Mouse (Mus musculus) heart, embryonic 10.5 days (tissue): ENCODE measurements around the gene Uevld. TPM values are rescaled to one million over a fixed set of nuclear protein-coding genes. Genes with fewer than 3 reads are reported as not detected.

ENCODE experiments used
- DNase-seq: peaks from one replicate; pipeline ENCODE4 v3.0.0-alpha.2; 2017; ENCODE audit warnings: low spot score
- H3K27ac ChIP-seq: fragments of 300-500 bp; sonication (generic); 2 replicates; pipeline ENCODE4 v1.5.1; 2016; ENCODE audit warnings: mild to moderate bottlenecking
- H3K27me3 ChIP-seq: fragments of 300-500 bp; sonication (generic); 2 replicates; pipeline ENCODE4 v1.6.1; 2016; ENCODE audit warnings: mild to moderate bottlenecking; ENCODE audit not compliant: poor library complexity, insufficient read depth, severe bottlenecking
- H3K36me3 ChIP-seq: fragments of 300-500 bp; sonication (generic); 2 replicates; pipeline ENCODE4 v1.6.1; 2016; ENCODE audit warnings: mild to moderate bottlenecking, moderate library complexity
- H3K4me1 ChIP-seq: fragments of 300-500 bp; sonication (generic); 2 replicates; pipeline ENCODE4 v1.6.1; 2016; ENCODE audit warnings: mild to moderate bottlenecking
- H3K4me3 ChIP-seq: fragments of 300-500 bp; sonication (generic); 2 replicates; pipeline ENCODE4 v1.5.1; 2016; ENCODE audit warnings: mild to moderate bottlenecking, moderate library complexity
- H3K9me3 ChIP-seq: fragments of 300-500 bp; sonication (generic); 2 replicates; pipeline ENCODE4 v1.6.1; 2016; ENCODE audit warnings: mild to moderate bottlenecking, moderate library complexity
- WGBS: fragments of 180-500 bp; shearing (Covaris S2); methylation state at CpG from one replicate; pipeline ENCODE4 v1.1.7; 2016; 5-methylcytosine and 5-hydroxymethylcytosine counted together
- polyA plus RNA-seq: library from polyadenylated mRNA; unstranded; fragments of >200 nt; fragmentation: Nextera tagmentation; extraction: Ambion mirVana; gene quantifications from 2 replicates; pipeline ENCODE4 v1.2.1, GENCODE M21; 2016

Gene Uevld
- 8.3 and 9.0 TPM in 2 replicates for polyA plus RNA-seq

GRCm38 (mm10) chr7:46957831-46958691 is at the start of gene Uevld:
Gene Uevld (minus strand): TSS chr7:46958527.
- no peaks in the 10 kb centered on the region for H3K9me3 ChIP-seq
- peaks cover 15% of the 10 kb centered on the region for H3K4me1 ChIP-seq
- H3K27ac ChIP-seq, result peak within 1 kb of the TSS; percentile 90

GRCm38 (mm10) chr7:47007818-47008167 is 49.5 kb upstream of the Uevld start:
- H3K36me3 ChIP-seq, result no peaks in the 10 kb centered on the region
- no peak for DNase-seq
- under 1% methylated on average over 25 of the region's 25 CpGs for WGBS
- no peaks in the 10 kb centered on the region for H3K9me3 ChIP-seq
- no peaks in the 10 kb centered on the region for H3K27me3 ChIP-seq
- peaks cover 25% of the 10 kb centered on the region for H3K4me1 ChIP-seq
- peak overlapping the region; percentile 94 for H3K27ac ChIP-seq
- H3K4me3 ChIP-seq, result peak overlapping the region; percentile 76

More at GRCm38 (mm10) chr7:46957831-46958691, at the start of gene Uevld:
- Histone ChIP-seq H3K36me3 (peaks cover 22% of the 10 kb centered on the region), H3K27me3 (peaks cover 3% of the 10 kb centered on the region; the same call in 1 of the 2 replicates), H3K4me3 (peak within 1 kb of the TSS; percentile 92)
- WGBS, result under 1% methylated on average over 51 of the region's 51 CpGs
- DNase-seq, result peak; percentile 99

GRCm38 (mm10) chr7:47007109-47007780 is 48.9 kb upstream of the Uevld start:
- no peaks in the 10 kb centered on the region for H3K27me3 ChIP-seq
- peak overlapping the region; percentile 76 for H3K4me3 ChIP-seq
- peaks cover 28% of the 10 kb centered on the region for H3K4me1 ChIP-seq
- no peaks in the 10 kb centered on the region for H3K9me3 ChIP-seq
- no peaks in the 10 kb centered on the region for H3K36me3 ChIP-seq
- DNase-seq, result no peak
- WGBS, result 26% methylated on average over 21 of the region's 21 CpGs
- peak overlapping the region; percentile 94 for H3K27ac ChIP-seq

- no peak for DNase-seq
- H3K27me3 ChIP-seq, result no peaks in the 10 kb centered on the region
- H3K4me1 ChIP-seq, result peaks cover 30% of the 10 kb centered on the region
- H3K36me3 ChIP-seq, result peaks cover 4% of the 10 kb centered on the region
- no peaks in the 10 kb centered on the region for H3K9me3 ChIP-seq
- no peak overlapping the region for H3K27ac ChIP-seq
- 43% methylated on average over 3 of the region's 3 CpGs for WGBS
- H3K4me3 ChIP-seq, result no peak overlapping the region
Observed at GRCm38 (mm10) chr7:47003411-47004115, 45.2 kb upstream of the Uevld start.

GRCm38 (mm10) chr7:47001900-47002275 is 43.6 kb upstream of the Uevld start:
- Histone ChIP-seq H3K36me3 (peaks cover 21% of the 10 kb centered on the region), H3K9me3 (no peaks in the 10 kb centered on the region), H3K27ac (no peak overlapping the region), H3K27me3 (no peaks in the 10 kb centered on the region), H3K4me1 (peaks cover 25% of the 10 kb centered on the region), H3K4me3 (no peak overlapping the region)
- DNase-seq, result no peak
- 64% methylated on average over 4 of the region's 4 CpGs for WGBS

GRCm38 (mm10) chr7:47001125-47001899 is 43.0 kb upstream of the Uevld start:
- no peak overlapping the region for H3K27ac ChIP-seq
- no peak for DNase-seq

GRCm38 (mm10) chr7:47000644-47000983 is 42.3 kb upstream of the Uevld start:
- H3K4me1 ChIP-seq, result peaks cover 21% of the 10 kb centered on the region
- 59% methylated on average over 3 of the region's 3 CpGs for WGBS
- no peak for DNase-seq

More at GRCm38 (mm10) chr7:47001125-47001899, 43.0 kb upstream of the Uevld start:
- WGBS, result 77% methylated on average over 5 of the region's 5 CpGs
- H3K36me3 ChIP-seq, result peaks cover 24% of the 10 kb centered on the region
- no peaks in the 10 kb centered on the region for H3K27me3 ChIP-seq
- H3K4me1 ChIP-seq, result peaks cover 21% of the 10 kb centered on the region
- H3K4me3 ChIP-seq, result no peak overlapping the region
- H3K9me3 ChIP-seq, result no peaks in the 10 kb centered on the region

GRCm38 (mm10) chr7:46999983-47000643 is 41.8 kb upstream of the Uevld start:
- H3K4me3 ChIP-seq, result no peak overlapping the region
- H3K36me3 ChIP-seq, result peaks cover 35% of the 10 kb centered on the region
- WGBS, result 78% methylated on average over 8 of the region's 8 CpGs
- DNase-seq, result no peak
- no peaks in the 10 kb centered on the region for H3K9me3 ChIP-seq
- H3K4me1 ChIP-seq, result peaks cover 21% of the 10 kb centered on the region
- no peaks in the 10 kb centered on the region for H3K27me3 ChIP-seq
- no peak overlapping the region for H3K27ac ChIP-seq

More at GRCm38 (mm10) chr7:47000644-47000983, 42.3 kb upstream of the Uevld start:
- Histone ChIP-seq H3K9me3 (no peaks in the 10 kb centered on the region), H3K36me3 (peaks cover 30% of the 10 kb centered on the region), H3K27ac (no peak overlapping the region), H3K4me3 (no peak overlapping the region), H3K27me3 (no peaks in the 10 kb centered on the region)

- no peak overlapping the region for H3K4me3 ChIP-seq
- peaks cover 21% of the 10 kb centered on the region for H3K4me1 ChIP-seq
- no peaks in the 10 kb centered on the region for H3K9me3 ChIP-seq
- peaks cover 46% of the 10 kb centered on the region for H3K36me3 ChIP-seq
- no peaks in the 10 kb centered on the region for H3K27me3 ChIP-seq
- no peak for DNase-seq
- 92% methylated on average over 2 of the region's 2 CpGs for whole genome bisulfite sequencing
- H3K27ac ChIP-seq, result no peak overlapping the region
Observed at GRCm38 (mm10) chr7:46998942-46999341, 40.6 kb upstream of the Uevld start.

GRCm38 (mm10) chr7:46997644-46998395 is 39.5 kb upstream of the Uevld start:
- 83% methylated on average over 21 of the region's 21 CpGs for WGBS
- peaks cover 14% of the 10 kb centered on the region; the same call in 1 of the 2 replicates for H3K4me1 ChIP-seq
- no peaks in the 10 kb centered on the region for H3K27me3 ChIP-seq
- H3K27ac ChIP-seq, result peak overlapping the region; percentile 56; the same call in 1 of the 2 replicates
- H3K9me3 ChIP-seq, result no peaks in the 10 kb centered on the region
- H3K36me3 ChIP-seq, result peaks cover 57% of the 10 kb centered on the region
- H3K4me3 ChIP-seq, result no peak overlapping the region
- no peak for DNase-seq

- H3K36me3 ChIP-seq, result peaks cover 65% of the 10 kb centered on the region
- no peak overlapping the region for H3K4me3 ChIP-seq
- 77% methylated on average over 4 of the region's 4 CpGs for WGBS
- H3K4me1 ChIP-seq, result peaks cover 8% of the 10 kb centered on the region; the same call in 1 of the 2 replicates
- peak; percentile 86 for DNase-seq
- no peaks in the 10 kb centered on the region for H3K27me3 ChIP-seq
- H3K27ac ChIP-seq, result no peak overlapping the region; the same call in 1 of the 2 replicates
- no peaks in the 10 kb centered on the region for H3K9me3 ChIP-seq
Observed at GRCm38 (mm10) chr7:46997008-46997407, 38.7 kb upstream of the Uevld start.
